Mouse (Mus musculus) ovary, adult 18-20 months (tissue): ENCODE measurements around the gene Clec16a.

Source experiments
- DNase-seq: peaks from one replicate; pipeline ENCODE4 v3.0.0; 2022; ENCODE audit warnings: low spot score, mixed read lengths

Clec16a gene

GRCm38 (mm10) chr16:10544995-10545622, at the start of gene Clec16a:
Gene Clec16a (plus strand): TSS chr16:10545339.
- DNase-seq: peak; percentile 94

GRCm38 (mm10) chr16:10495824-10496298, 49.3 kb upstream of the Clec16a start:
- DNase-seq: no peak

GRCm38 (mm10) chr16:10498096-10498602, 47.0 kb upstream of the Clec16a start:
- no peak for DNase-seq

- DNase-seq: no peak
Measured at GRCm38 (mm10) chr16:10499122-10499521, 46.0 kb upstream of the Clec16a start.

- DNase-seq: peak; percentile 11
Measured at GRCm38 (mm10) chr16:10501865-10502264, 43.3 kb upstream of the Clec16a start.

- DNase-seq: no peak
Measured at GRCm38 (mm10) chr16:10503058-10503457, 42.1 kb upstream of the Clec16a start.

DNA sequence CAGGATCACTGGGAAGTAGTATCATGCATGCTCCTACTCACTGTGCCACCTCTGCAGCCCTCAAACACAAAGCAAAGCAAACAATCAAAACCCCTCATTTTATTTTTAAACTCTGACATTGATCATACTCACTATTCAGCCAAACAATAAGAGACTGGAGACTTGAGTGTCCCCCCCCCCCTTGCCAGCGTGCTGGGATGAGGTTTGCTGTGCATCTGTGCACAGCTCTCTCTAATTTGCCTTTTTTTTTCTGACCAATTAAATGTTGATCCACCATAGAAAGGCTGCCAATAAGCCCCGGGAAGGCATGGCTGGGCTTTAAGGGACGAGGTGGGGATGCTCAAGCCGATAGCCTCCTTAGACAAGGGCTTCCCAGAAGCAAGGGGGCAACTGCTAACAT, 37.7 kb upstream of the Clec16a start:
- no peak for DNase-seq

DNA sequence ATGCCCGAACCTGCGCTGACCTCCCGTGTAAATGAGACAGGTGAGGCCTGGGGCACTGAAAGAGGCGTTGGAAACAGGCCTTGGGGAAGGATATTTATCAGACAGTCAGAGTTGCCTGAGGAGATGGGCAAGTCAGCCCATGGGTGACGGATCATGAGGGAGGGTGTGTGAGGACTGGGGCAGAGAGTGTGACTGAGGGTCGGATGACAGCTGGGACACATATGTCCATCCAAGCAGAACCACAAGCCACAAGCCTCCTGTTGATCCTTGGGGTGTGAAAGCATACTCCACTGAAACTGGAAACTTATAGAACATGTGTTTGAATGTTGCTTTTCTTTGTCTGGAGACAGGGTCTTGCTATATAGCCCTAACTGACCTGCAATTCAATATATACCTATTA, 36.4 kb upstream of the Clec16a start:
- DNase-seq: no peak

DNA sequence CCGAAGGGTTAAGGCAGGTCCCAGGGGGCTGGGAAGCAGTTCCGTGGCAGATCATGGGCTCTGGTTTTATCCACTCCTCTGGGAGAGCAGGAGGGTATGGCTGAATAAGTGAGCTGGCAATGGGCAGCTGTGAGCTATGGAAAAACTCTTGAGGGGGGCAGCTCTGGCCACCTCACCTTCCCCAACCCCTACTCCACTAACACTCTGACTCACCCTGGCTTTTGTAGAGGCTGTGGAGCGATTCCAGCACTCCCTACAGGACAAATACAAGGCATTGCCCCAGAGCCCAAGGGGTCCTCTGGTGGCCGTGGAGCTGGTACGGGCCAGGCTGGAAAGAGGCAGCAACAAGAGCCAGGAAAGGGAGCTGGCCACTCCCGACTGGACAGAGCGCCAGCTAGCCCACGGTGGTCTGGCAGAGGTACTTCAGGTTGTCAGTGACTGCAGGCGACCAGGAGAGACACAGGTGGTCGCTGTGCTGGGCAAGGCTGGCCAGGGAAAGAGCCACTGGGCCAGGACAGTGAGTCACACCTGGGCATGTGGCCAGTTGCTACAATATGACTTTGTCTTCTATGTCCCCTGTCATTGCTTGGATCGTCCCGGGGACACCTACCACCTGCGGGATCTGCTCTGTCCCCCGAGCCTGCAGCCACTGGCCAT, 34.5 kb upstream of the Clec16a start:
- no peak for DNase-seq

- DNase-seq: no peak
Measured at GRCm38 (mm10) chr16:10511134-10511520, 34.0 kb upstream of the Clec16a start.

GRCm38 (mm10) chr16:10515953-10516572, 29.1 kb upstream of the Clec16a start:
- DNase-seq: no peak

- DNase-seq: no peak
Measured at GRCm38 (mm10) chr16:10518030-10518429, 27.1 kb upstream of the Clec16a start.

- no peak for DNase-seq
Measured at GRCm38 (mm10) chr16:10520908-10521614, 24.1 kb upstream of the Clec16a start.

GRCm38 (mm10) chr16:10522811-10523210, 22.3 kb upstream of the Clec16a start:
- DNase-seq: no peak

GRCm38 (mm10) chr16:10523650-10524049, 21.5 kb upstream of the Clec16a start:
- DNase-seq: no peak

DNA sequence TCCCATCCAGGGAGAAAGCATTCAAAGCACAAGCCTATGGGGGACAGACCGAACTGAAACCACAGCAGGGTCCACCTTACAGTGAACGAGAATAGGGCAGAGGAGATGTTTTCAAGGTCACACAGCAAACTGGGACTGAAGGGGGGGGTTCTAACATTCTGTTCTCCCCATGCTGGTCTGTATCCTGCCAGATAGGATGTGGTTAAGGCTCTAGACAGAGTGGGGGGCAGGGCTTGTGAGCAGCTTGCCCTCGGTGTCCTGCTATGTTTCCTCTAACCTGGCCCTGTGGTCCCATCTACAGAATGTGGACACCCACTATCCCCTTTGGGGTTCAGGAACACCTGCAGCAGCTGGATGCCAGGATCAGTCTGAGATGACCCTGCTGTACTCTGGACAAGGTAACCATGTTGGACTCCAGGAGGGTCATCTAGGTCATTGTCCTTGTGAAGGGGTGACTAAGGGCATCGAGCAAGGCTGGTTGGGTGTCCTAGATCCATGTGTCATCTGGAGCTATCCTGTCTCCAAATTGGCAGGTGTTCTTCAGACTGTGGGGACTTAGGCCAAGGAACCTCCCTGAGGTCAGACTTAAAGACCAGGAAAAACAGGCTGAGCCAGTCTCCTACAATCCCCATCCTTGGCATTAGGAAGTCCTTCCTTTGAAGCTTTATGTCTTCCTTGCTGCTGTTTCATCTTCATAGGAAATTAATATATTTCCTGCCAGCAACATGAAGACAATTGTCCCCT, 20.1 kb upstream of the Clec16a start:
- DNase-seq: no peak

DNA sequence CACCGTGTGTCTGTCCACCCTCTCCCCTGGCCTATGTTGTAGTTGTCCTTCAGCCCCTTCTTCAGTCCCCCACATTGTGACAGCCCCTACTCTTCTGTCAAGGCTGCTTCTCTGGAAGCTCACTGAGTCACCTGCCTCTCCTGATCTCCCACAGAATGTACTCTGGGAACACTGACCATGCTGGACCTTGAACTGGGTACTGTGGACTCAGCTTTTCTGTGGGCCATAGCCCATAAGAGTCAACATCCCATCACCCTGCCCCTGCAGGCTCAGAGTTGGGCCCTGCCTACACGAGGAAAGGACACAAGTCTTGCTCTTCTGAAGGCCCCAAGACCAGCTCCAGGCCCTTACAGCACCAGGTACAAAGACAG, 19.5 kb upstream of the Clec16a start:
- DNase-seq: no peak

DNA sequence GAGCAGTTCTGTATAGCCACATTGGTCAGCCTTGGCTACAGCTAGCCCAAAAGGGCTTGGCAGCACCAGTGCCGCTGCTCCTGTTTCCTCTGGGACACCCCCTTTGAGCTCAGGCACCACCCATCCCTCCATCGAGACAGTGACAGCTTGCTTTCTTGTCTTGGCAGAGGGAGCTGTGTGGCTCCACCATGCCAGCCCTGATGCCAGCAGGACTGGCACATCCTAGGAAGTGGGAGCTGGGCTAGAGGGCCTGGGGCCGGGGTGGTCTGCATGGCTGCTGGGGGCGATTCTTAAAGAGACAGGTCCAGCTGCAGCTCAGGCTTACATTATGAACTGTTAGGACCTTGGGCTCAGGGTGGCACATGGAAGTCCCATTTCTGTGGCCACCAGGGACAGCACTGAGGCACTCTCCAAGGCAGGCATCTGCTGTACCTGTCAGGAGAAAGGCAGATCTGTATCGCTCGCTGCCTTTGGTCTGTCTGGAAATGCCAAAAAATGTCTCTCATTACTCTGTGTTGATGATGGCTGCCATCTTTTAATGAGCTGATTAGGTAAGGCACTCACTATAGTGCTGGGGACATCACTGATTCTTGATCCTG, 18.0 kb upstream of the Clec16a start:
- no peak for DNase-seq

DNA sequence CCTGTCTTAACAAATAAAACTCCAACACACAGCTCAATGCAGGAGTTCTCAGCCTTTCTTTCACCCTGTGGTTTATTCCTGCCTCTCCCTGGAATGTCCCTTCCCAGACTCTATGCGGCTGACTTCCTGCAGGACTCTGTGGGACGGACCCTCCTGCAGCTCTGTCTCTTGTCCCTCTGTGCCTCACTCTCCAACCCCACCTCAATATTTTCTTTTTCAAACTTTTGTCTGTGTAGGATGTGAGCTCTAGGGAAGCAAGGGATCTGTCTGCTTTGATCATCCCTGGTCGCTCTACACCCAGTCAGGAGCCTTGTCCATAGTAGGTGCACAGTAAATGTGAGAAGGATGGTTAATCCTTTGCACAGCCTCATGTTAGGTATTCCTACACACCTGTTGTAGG, 16.8 kb upstream of the Clec16a start:
- DNase-seq: no peak

DNA sequence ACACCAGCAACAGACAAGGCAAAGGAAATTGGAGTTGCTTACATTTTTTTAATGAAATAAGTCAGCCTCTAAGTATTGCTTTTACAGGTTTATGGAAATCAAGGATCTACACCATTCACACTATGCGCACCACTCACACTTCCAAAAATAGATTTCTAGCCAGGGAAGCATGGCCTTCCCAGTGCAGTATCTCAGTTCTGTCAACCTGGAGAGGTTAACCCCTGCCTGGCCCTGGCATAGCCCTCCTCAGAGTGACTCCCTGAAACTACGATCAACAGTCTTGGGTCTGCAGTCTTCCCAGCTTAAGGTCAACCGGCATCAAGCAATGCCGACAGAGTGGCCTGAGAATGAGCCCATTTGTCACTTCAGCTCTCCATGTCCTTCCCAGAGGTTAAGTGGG, 15.0 kb upstream of the Clec16a start:
- no peak for DNase-seq

DNA sequence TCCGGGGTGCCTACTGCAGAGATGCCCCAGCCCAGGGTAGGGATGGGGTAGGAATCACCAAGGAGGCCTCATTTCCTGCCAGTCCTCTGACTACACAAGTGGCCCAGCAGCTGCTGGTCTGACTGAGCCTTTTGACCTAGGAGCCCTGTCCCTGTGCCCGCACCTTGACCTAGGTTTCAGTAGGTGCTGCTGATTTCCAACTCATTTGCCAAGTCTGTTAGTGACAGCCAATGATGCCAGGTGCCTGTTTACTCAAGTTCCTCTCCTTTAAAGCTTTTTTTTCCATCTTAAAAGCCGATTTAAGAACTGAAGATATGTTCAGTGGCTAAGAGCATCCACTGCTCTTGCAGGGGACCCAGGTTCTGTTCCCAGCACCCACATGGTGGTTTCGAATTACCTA, 11.4 kb upstream of the Clec16a start:
- no peak for DNase-seq
